Mouse (Mus musculus): ENCODE measurements around the gene Zc3h7a.

DNA sequence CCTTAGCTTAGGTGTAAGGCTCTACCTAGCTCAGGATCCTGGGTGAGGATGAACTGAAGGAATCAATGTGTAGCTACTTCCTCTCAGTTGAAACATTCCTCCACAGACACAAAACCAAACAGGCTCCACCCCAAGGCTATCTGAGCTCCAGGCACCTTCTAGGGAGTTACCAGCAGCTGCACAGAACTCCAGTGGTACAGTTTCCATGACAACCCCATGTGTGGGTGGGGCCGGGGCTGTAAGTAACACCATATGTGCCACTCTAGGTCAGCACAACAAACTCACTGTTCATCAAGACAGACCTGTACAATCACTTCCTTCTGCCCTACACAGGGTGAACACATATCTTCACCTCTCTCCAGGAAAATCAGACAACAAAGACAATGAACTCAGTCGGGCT lies 22.3 kb upstream of the Zc3h7a start:
- no peak for TF ChIP-seq CTCF (IDR thresholded peaks at IDR 0.05; ENCODE audit: low read depth, low read length)
- no peak for TF ChIP-seq EP300 (IDR thresholded peaks at IDR 0.05; ENCODE audit: insufficient read depth, low read depth, low read length)
- TF ChIP-seq POLR2A (IDR thresholded peaks at IDR 0.05; ENCODE audit: insufficient read depth, low read length): no peak
